Mouse (Mus musculus) embryonic facial prominence, embryonic 15.5 days (tissue): ENCODE measurements around the gene Zfc3h1. TPM values are rescaled to one million over a fixed set of nuclear protein-coding genes. Genes with fewer than 3 reads are reported as not detected.

ENCODE experiments used
- ATAC-seq: fragments of 200-750 bp; cut with Nextera tagmentation; 2 replicates; pipeline ENCODE4 v1.8.0; 2017; ENCODE audit warnings: low read depth, moderate TSS enrichment; ENCODE audit not compliant: insufficient number of reproducible peaks, low FRiP score, low TSS enrichment
- H3K27ac ChIP-seq: fragments of 300-500 bp; sonication (generic); replicated peaks from 2 replicates; pipeline ENCODE4 v1.5.1; 2015; ENCODE audit warnings: mild to moderate bottlenecking, inconsistent platforms
- H3K27me3 ChIP-seq: fragments of 300-500 bp; sonication (generic); 2 replicates; pipeline ENCODE4 v1.6.1; 2015; ENCODE audit warnings: inconsistent platforms
- H3K36me3 ChIP-seq: fragments of 300-500 bp; sonication (generic); 2 replicates; pipeline ENCODE4 v1.6.1; 2015; ENCODE audit warnings: mild to moderate bottlenecking, inconsistent platforms
- H3K4me1 ChIP-seq: fragments of 300-500 bp; sonication (generic); 2 replicates; pipeline ENCODE4 v1.6.1; 2015; ENCODE audit warnings: inconsistent platforms
- H3K4me2 ChIP-seq: fragments of 300-500 bp; sonication (generic); replicated peaks from 2 replicates; pipeline ENCODE4 v1.6.1; 2015; ENCODE audit warnings: mild to moderate bottlenecking, inconsistent platforms
- H3K4me3 ChIP-seq: fragments of 300-500 bp; sonication (generic); replicated peaks from 2 replicates; pipeline ENCODE4 v1.5.1; 2015; ENCODE audit warnings: mild to moderate bottlenecking, inconsistent platforms
- H3K9ac ChIP-seq: fragments of 300-500 bp; sonication (generic); 2 replicates; pipeline ENCODE4 v1.6.1; 2015; ENCODE audit warnings: inconsistent platforms
- H3K9me3 ChIP-seq: fragments of 300-500 bp; sonication (generic); replicated peaks from 2 replicates; pipeline ENCODE4 v1.6.1; 2016; ENCODE audit warnings: inconsistent platforms
- WGBS: fragments of 180-500 bp; shearing (Covaris S2); methylation state at CpG from one replicate; pipeline ENCODE4 v1.1.7; 2015; 5-methylcytosine and 5-hydroxymethylcytosine counted together
- polyA plus RNA-seq: library from polyadenylated mRNA; unstranded; fragments of >200 nt; fragmentation: Nextera tagmentation; extraction: Ambion mirVana; gene quantifications from 2 replicates; pipeline ENCODE4 v1.2.1, GENCODE M21; 2015

The Zfc3h1 gene
- 22.0 and 23.7 TPM in 2 replicates for polyA plus RNA-seq

- Histone ChIP-seq H3K27ac (peak within 1 kb of the TSS; percentile 99), H3K9ac (peak within 1 kb of the TSS; percentile 87), H3K9me3 (no peaks in the 10 kb centered on the region), H3K36me3 (0 out of 2 replicates have a peak, but pooled peaks cover 3% of the 10 kb centered on the region), H3K4me2 (peak within 1 kb of the TSS; percentile 58), H3K4me3 (peak within 1 kb of the TSS; percentile 94), H3K4me1 (peaks cover 22% of the 10 kb centered on the region), H3K27me3 (no peaks in the 10 kb centered on the region)
- ATAC-seq, result peak; percentile 99
- under 1% methylated on average over 65 of the region's 65 CpGs for WGBS
These were observed at the start of gene Zfc3h1, which contains the start of gene Thap2 for GRCm38 (mm10) chr10:115384221-115385017. Gene Zfc3h1 (plus strand): TSS chr10:115384959. Gene Thap2 (minus strand): TSS chr10:115384443.

- WGBS, result 77% methylated on average over 4 of the region's 4 CpGs
- H3K27ac ChIP-seq, result no peak overlapping the region
- no peaks in the 10 kb centered on the region for H3K9me3 ChIP-seq
- no peak overlapping the region for H3K4me2 ChIP-seq
- no peak overlapping the region for H3K4me3 ChIP-seq
- no peaks in the 10 kb centered on the region for H3K27me3 ChIP-seq
- H3K9ac ChIP-seq, result no peak overlapping the region
- peaks cover 8% of the 10 kb centered on the region; the same call in 1 of the 2 replicates for H3K36me3 ChIP-seq
- no peak for ATAC-seq
- H3K4me1 ChIP-seq, result no peaks in the 10 kb centered on the region
These were observed 47.9 kb upstream of the Zfc3h1 start for GRCm38 (mm10) chr10:115336901-115337300.

GRCm38 (mm10) chr10:115339820-115340328 is 44.9 kb upstream of the Zfc3h1 start:
- H3K9me3 ChIP-seq, result no peaks in the 10 kb centered on the region
- H3K36me3 ChIP-seq, result peaks cover 20% of the 10 kb centered on the region
- 93% methylated on average over 7 of the region's 7 CpGs for WGBS
- H3K27me3 ChIP-seq, result no peaks in the 10 kb centered on the region
- H3K9ac ChIP-seq, result no peak overlapping the region
- H3K4me1 ChIP-seq, result no peaks in the 10 kb centered on the region
- no peak overlapping the region for H3K4me3 ChIP-seq
- H3K27ac ChIP-seq, result no peak overlapping the region
- ATAC-seq, result no peak
- H3K4me2 ChIP-seq, result no peak overlapping the region

- peaks cover 20% of the 10 kb centered on the region for H3K36me3 ChIP-seq
- no peaks in the 10 kb centered on the region for H3K9me3 ChIP-seq
- 80% methylated on average over 4 of the region's 4 CpGs for WGBS
- no peak overlapping the region for H3K4me3 ChIP-seq
- H3K9ac ChIP-seq, result no peak overlapping the region
- H3K4me2 ChIP-seq, result no peak overlapping the region
- no peak for ATAC-seq
- H3K4me1 ChIP-seq, result no peaks in the 10 kb centered on the region
- no peaks in the 10 kb centered on the region for H3K27me3 ChIP-seq
- H3K27ac ChIP-seq, result no peak overlapping the region
These were observed 41.9 kb upstream of the Zfc3h1 start for GRCm38 (mm10) chr10:115342771-115343425.

GRCm38 (mm10) chr10:115346444-115346843 is 38.3 kb upstream of the Zfc3h1 start:
- no peak for ATAC-seq

GRCm38 (mm10) chr10:115348131-115348530 is 36.6 kb upstream of the Zfc3h1 start:
- Histone ChIP-seq H3K9ac (no peak overlapping the region), H3K36me3 (peaks cover 2% of the 10 kb centered on the region; the same call in 1 of the 2 replicates), H3K4me3 (no peak overlapping the region), H3K27ac (no peak overlapping the region), H3K4me1 (no peaks in the 10 kb centered on the region; the same call in 1 of the 2 replicates), H3K27me3 (no peaks in the 10 kb centered on the region), H3K4me2 (no peak overlapping the region), H3K9me3 (no peaks in the 10 kb centered on the region)
- 81% methylated on average over 6 of the region's 6 CpGs for WGBS
- no peak for ATAC-seq

More at GRCm38 (mm10) chr10:115346444-115346843, 38.3 kb upstream of the Zfc3h1 start:
- Histone ChIP-seq H3K9ac (no peak overlapping the region), H3K27ac (no peak overlapping the region), H3K9me3 (no peaks in the 10 kb centered on the region), H3K4me3 (no peak overlapping the region), H3K36me3 (peaks cover 16% of the 10 kb centered on the region), H3K27me3 (no peaks in the 10 kb centered on the region), H3K4me2 (no peak overlapping the region), H3K4me1 (no peaks in the 10 kb centered on the region; the same call in 1 of the 2 replicates)

- no peak overlapping the region for H3K4me3 ChIP-seq
- ATAC-seq, result peak; percentile 57; the same call in 1 of the 2 replicates
- 67% methylated on average over 10 of the region's 10 CpGs for WGBS
These were observed 35.7 kb upstream of the Zfc3h1 start for GRCm38 (mm10) chr10:115349029-115349428.

GRCm38 (mm10) chr10:115349509-115349908 is 35.2 kb upstream of the Zfc3h1 start:
- WGBS, result 81% methylated on average over 7 of the region's 7 CpGs
- Histone ChIP-seq H3K9ac (no peak overlapping the region), H3K4me3 (no peak overlapping the region), H3K4me2 (no peak overlapping the region), H3K27ac (no peak overlapping the region), H3K36me3 (no peaks in the 10 kb centered on the region; the same call in 1 of the 2 replicates), H3K9me3 (no peaks in the 10 kb centered on the region), H3K27me3 (no peaks in the 10 kb centered on the region), H3K4me1 (no peaks in the 10 kb centered on the region; the same call in 1 of the 2 replicates)
- ATAC-seq, result no peak

More at GRCm38 (mm10) chr10:115349029-115349428, 35.7 kb upstream of the Zfc3h1 start:
- H3K27ac ChIP-seq, result no peak overlapping the region
- no peaks in the 10 kb centered on the region for H3K27me3 ChIP-seq
- no peaks in the 10 kb centered on the region; the same call in 1 of the 2 replicates for H3K36me3 ChIP-seq
- H3K4me2 ChIP-seq, result no peak overlapping the region
- no peaks in the 10 kb centered on the region for H3K9me3 ChIP-seq
- H3K4me1 ChIP-seq, result no peaks in the 10 kb centered on the region; the same call in 1 of the 2 replicates
- H3K9ac ChIP-seq, result no peak overlapping the region

- H3K36me3 ChIP-seq, result peaks cover 3% of the 10 kb centered on the region
- no peaks in the 10 kb centered on the region for H3K27me3 ChIP-seq
- H3K27ac ChIP-seq, result no peak overlapping the region
- H3K4me3 ChIP-seq, result no peak overlapping the region
- ATAC-seq, result no peak
- no peak overlapping the region for H3K9ac ChIP-seq
- H3K4me2 ChIP-seq, result no peak overlapping the region
- no peaks in the 10 kb centered on the region; the same call in 1 of the 2 replicates for H3K4me1 ChIP-seq
- 78% methylated on average over 2 of the region's 2 CpGs for WGBS
- no peaks in the 10 kb centered on the region for H3K9me3 ChIP-seq
These were observed 33.9 kb upstream of the Zfc3h1 start for GRCm38 (mm10) chr10:115350810-115351397.

- Histone ChIP-seq H3K36me3 (peaks cover 8% of the 10 kb centered on the region), H3K4me2 (no peak overlapping the region), H3K9me3 (no peaks in the 10 kb centered on the region), H3K4me1 (no peaks in the 10 kb centered on the region), H3K27me3 (no peaks in the 10 kb centered on the region), H3K27ac (no peak overlapping the region), H3K9ac (no peak overlapping the region), H3K4me3 (no peak overlapping the region)
- ATAC-seq, result no peak
- WGBS, result 65% methylated on average over 6 of the region's 6 CpGs
These were observed 30.2 kb upstream of the Zfc3h1 start for GRCm38 (mm10) chr10:115354553-115354952.

- Histone ChIP-seq H3K27me3 (no peaks in the 10 kb centered on the region), H3K4me3 (no peak overlapping the region), H3K9me3 (no peaks in the 10 kb centered on the region), H3K4me1 (no peaks in the 10 kb centered on the region), H3K9ac (no peak overlapping the region), H3K27ac (no peak overlapping the region), H3K36me3 (peaks cover 8% of the 10 kb centered on the region), H3K4me2 (no peak overlapping the region)
- 86% methylated on average over 6 of the region's 6 CpGs for WGBS
- ATAC-seq, result no peak
These were observed 29.7 kb upstream of the Zfc3h1 start for GRCm38 (mm10) chr10:115355016-115355415.
